Mouse (Mus musculus): ENCODE results near the gene Tecpr2. TPM values are rescaled to one million over a fixed set of nuclear protein-coding genes. Genes with fewer than 3 reads are reported as not detected.
A peak's percentile ranks its signal among the peaks of the same experiment; 100 is the strongest.

Gene Tecpr2
- polyA plus RNA-seq, 1 experiment: 6.1 TPM

- Histone ChIP-seq H3K4me1 (ENCODE audit: control insufficient read depth, insufficient read depth, low read length) (peaks cover 4% of the 10 kb centered on the region), H3K27ac (ENCODE audit: control insufficient read depth, insufficient read depth, low read depth, low read length, poor library complexity) (no peak overlapping the region), H3K4me3 (replicated peaks; ENCODE audit: control insufficient read depth, low read depth, low read length) (no peak overlapping the region)
- no peak for TF ChIP-seq CTCF (IDR thresholded peaks at IDR 0.05; ENCODE audit: control insufficient read depth, insufficient read depth, low read length)
- TF ChIP-seq POLR2A (IDR thresholded peaks at IDR 0.05; ENCODE audit: borderline replicate concordance, control insufficient read depth, low read depth, low read length): no peak
- 87% methylated on average over 3 of the region's 3 CpGs for WGBS
These were observed 64.4 kb downstream of the Tecpr2 start for GRCm38 (mm10) chr12:110953443-110953842.

- Histone ChIP-seq H3K4me1 (ENCODE audit: control insufficient read depth, insufficient read depth, low read length) (peaks cover 4% of the 10 kb centered on the region), H3K4me3 (replicated peaks; ENCODE audit: control insufficient read depth, low read depth, low read length) (no peak overlapping the region), H3K27ac (ENCODE audit: control insufficient read depth, insufficient read depth, low read depth, low read length, poor library complexity) (no peak overlapping the region)
- TF ChIP-seq POLR2A (IDR thresholded peaks at IDR 0.05; ENCODE audit: borderline replicate concordance, control insufficient read depth, low read depth, low read length) (no peak), CTCF (IDR thresholded peaks at IDR 0.05; ENCODE audit: control insufficient read depth, insufficient read depth, low read length) (no peak)
- WGBS: 64% methylated on average over 2 of the region's 2 CpGs
These were observed 64.8 kb downstream of the Tecpr2 start for GRCm38 (mm10) chr12:110953900-110954299.

- TF ChIP-seq CTCF (IDR thresholded peaks at IDR 0.05; ENCODE audit: control insufficient read depth, insufficient read depth, low read length) (no peak), POLR2A (IDR thresholded peaks at IDR 0.05; ENCODE audit: borderline replicate concordance, control insufficient read depth, low read depth, low read length) (no peak)
- Histone ChIP-seq H3K4me3 (replicated peaks; ENCODE audit: control insufficient read depth, low read depth, low read length) (no peak overlapping the region), H3K27ac (ENCODE audit: control insufficient read depth, insufficient read depth, low read depth, low read length, poor library complexity) (no peak overlapping the region), H3K4me1 (ENCODE audit: control insufficient read depth, insufficient read depth, low read length) (peaks cover 4% of the 10 kb centered on the region)
- 88% methylated on average over 4 of the region's 4 CpGs for WGBS
These were observed 65.4 kb downstream of the Tecpr2 start for GRCm38 (mm10) chr12:110954351-110954991.

- TF ChIP-seq CTCF (IDR thresholded peaks at IDR 0.05; ENCODE audit: control insufficient read depth, insufficient read depth, low read length) (no peak), POLR2A (IDR thresholded peaks at IDR 0.05; ENCODE audit: borderline replicate concordance, control insufficient read depth, low read depth, low read length) (no peak)
- 47% methylated on average over 2 of the region's 2 CpGs for WGBS
- Histone ChIP-seq H3K4me3 (replicated peaks; ENCODE audit: control insufficient read depth, low read depth, low read length) (no peak overlapping the region), H3K4me1 (ENCODE audit: control insufficient read depth, insufficient read depth, low read length) (peaks cover 3% of the 10 kb centered on the region), H3K27ac (ENCODE audit: control insufficient read depth, insufficient read depth, low read depth, low read length, poor library complexity) (no peak overlapping the region)
These were observed 72.9 kb downstream of the Tecpr2 start for GRCm38 (mm10) chr12:110961973-110962372.

- no peak overlapping the region for H3K27ac ChIP-seq (ENCODE audit: control insufficient read depth, insufficient read depth, low read depth, low read length, poor library complexity)
- whole genome bisulfite sequencing: 60% methylated on average over 3 of the region's 3 CpGs
- peaks cover 2% of the 10 kb centered on the region for H3K4me1 ChIP-seq (ENCODE audit: control insufficient read depth, insufficient read depth, low read length)
- no peak for TF ChIP-seq POLR2A (IDR thresholded peaks at IDR 0.05; ENCODE audit: borderline replicate concordance, control insufficient read depth, low read depth, low read length)
- TF ChIP-seq CTCF (IDR thresholded peaks at IDR 0.05; ENCODE audit: control insufficient read depth, insufficient read depth, low read length): no peak
- H3K4me3 ChIP-seq (replicated peaks; ENCODE audit: control insufficient read depth, low read depth, low read length): no peak overlapping the region
These were observed 76.4 kb downstream of the Tecpr2 start for GRCm38 (mm10) chr12:110965500-110965899.

GRCm38 (mm10) chr12:110966079-110966478 lies 77.0 kb downstream of the Tecpr2 start:
- WGBS: 78% methylated on average over 4 of the region's 4 CpGs
- Histone ChIP-seq H3K4me1 (ENCODE audit: control insufficient read depth, insufficient read depth, low read length) (peaks cover 2% of the 10 kb centered on the region), H3K4me3 (replicated peaks; ENCODE audit: control insufficient read depth, low read depth, low read length) (no peak overlapping the region), H3K27ac (ENCODE audit: control insufficient read depth, insufficient read depth, low read depth, low read length, poor library complexity) (peak overlapping the region; percentile 31; the same call in 1 of the 2 replicates)
- no peak for TF ChIP-seq POLR2A (IDR thresholded peaks at IDR 0.05; ENCODE audit: borderline replicate concordance, control insufficient read depth, low read depth, low read length)
- no peak for TF ChIP-seq CTCF (IDR thresholded peaks at IDR 0.05; ENCODE audit: control insufficient read depth, insufficient read depth, low read length)

GRCm38 (mm10) chr12:110967146-110967545 lies 78.1 kb downstream of the Tecpr2 start:
- TF ChIP-seq CTCF (IDR thresholded peaks at IDR 0.05; ENCODE audit: control insufficient read depth, insufficient read depth, low read length) (no peak), POLR2A (IDR thresholded peaks at IDR 0.05; ENCODE audit: borderline replicate concordance, control insufficient read depth, low read depth, low read length) (no peak)
- WGBS: 81% methylated on average over 2 of the region's 2 CpGs
- Histone ChIP-seq H3K4me1 (ENCODE audit: control insufficient read depth, insufficient read depth, low read length) (no peaks in the 10 kb centered on the region; the same call in 1 of the 2 replicates), H3K4me3 (replicated peaks; ENCODE audit: control insufficient read depth, low read depth, low read length) (no peak overlapping the region), H3K27ac (ENCODE audit: control insufficient read depth, insufficient read depth, low read depth, low read length, poor library complexity) (no peak overlapping the region)

GRCm38 (mm10) chr12:110970408-110970807 lies 81.3 kb downstream of the Tecpr2 start:
- 95% methylated on average over 5 of the region's 5 CpGs for WGBS
- TF ChIP-seq CTCF (IDR thresholded peaks at IDR 0.05; ENCODE audit: control insufficient read depth, insufficient read depth, low read length) (no peak), POLR2A (IDR thresholded peaks at IDR 0.05; ENCODE audit: borderline replicate concordance, control insufficient read depth, low read depth, low read length) (no peak)
- no peak overlapping the region for H3K4me3 ChIP-seq (replicated peaks; ENCODE audit: control insufficient read depth, low read depth, low read length)
- peaks cover 11% of the 10 kb centered on the region for H3K4me1 ChIP-seq (ENCODE audit: control insufficient read depth, insufficient read depth, low read length)
- no peak overlapping the region for H3K27ac ChIP-seq (ENCODE audit: control insufficient read depth, insufficient read depth, low read depth, low read length, poor library complexity)
